Mouse (Mus musculus): ENCODE measurements at regions not wholly inside any gene's neighbourhood (a gene's known extent, or its start where the extent isn't known, plus 50 kb on each side); places are given as distances from the start of the nearest gene placed in this dataset.

DNA sequence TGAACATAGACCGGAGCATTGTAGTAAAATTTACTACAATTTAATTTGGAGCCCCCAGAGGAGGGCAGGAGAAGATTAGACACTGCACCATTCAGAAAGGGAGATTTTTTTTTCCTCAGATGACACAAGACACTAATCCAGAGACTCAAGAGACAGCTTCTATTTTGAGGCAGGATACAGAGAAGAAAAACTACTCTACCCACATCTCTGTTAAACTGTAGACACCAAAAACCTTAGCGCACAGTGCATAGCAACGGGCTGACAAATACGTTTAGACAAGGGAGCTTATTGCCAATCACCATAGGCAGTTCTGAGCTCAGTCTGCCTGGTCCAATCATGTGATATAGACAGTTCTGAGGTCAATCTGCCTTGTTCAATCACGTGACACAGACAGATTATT is 381.1 kb upstream of the Adgrl2 start:
- ATAC-seq (replicated peaks in 1 of 2; ENCODE audit: insufficient read depth in 1 of 2, low FRiP score in 2 of 2, low TSS enrichment in 1 of 2, low read depth in 1 of 2, poor library complexity in 2 of 2, severe bottlenecking in 2 of 2), result no peak

DNA sequence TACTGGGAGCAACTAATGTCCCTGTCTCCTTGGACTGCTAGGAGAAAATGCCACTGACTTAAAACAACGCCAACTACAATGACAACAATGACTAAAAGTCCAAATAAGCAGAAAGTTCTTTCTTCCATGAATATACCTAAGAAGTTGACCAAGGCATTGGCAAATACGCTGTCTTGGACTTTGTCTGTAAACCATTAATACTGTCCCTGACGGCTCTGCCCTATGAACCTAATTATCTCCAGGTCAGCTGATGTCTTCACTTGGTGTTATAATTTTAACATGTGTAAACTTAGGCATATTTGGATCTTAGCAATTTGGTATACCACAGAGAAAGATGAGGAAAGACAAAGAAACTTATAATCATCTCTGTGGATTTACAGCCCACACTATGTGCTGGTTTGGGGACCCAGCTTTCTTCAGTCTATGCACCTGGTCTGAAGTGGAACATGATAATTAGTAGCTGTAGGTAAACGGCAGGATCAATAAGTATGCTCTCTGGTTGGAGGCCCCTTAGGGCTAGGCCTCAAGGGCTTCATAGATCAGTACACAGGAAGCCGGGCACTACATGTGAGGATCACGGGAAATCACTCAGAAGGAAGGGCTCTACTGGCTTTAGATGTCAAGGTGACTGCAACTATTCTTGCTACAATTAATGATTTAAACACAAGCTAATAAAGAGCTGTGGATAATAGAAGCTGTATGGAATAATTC is 380.3 kb upstream of the Adgrl2 start:
- no peak for ATAC-seq (replicated peaks in 1 of 2; ENCODE audit: insufficient read depth in 1 of 2, low FRiP score in 2 of 2, low TSS enrichment in 1 of 2, low read depth in 1 of 2, poor library complexity in 2 of 2, severe bottlenecking in 2 of 2)

DNA sequence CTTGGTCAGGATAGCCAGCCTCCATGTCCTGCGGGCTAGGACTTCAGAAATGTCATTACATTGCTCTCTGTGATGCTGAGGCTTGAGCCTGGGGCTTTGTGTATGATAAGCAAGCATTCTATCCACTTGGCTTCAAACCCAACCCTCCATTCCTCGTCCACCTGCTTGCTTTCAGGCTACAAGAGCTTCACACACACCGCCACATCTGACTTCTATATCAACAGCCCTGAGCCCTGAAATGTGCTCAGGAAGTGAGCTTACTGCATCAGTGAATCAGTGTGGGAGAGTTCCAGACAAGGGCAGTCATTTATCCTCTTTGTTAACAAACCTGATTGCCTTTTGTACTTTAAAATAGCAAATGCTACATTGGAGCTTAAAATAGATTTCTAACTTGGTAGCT is 377.5 kb upstream of the Adgrl2 start:
- ATAC-seq (replicated peaks in 1 of 2; ENCODE audit: insufficient read depth in 1 of 2, low FRiP score in 2 of 2, low TSS enrichment in 1 of 2, low read depth in 1 of 2, poor library complexity in 2 of 2, severe bottlenecking in 2 of 2), result no peak

DNA sequence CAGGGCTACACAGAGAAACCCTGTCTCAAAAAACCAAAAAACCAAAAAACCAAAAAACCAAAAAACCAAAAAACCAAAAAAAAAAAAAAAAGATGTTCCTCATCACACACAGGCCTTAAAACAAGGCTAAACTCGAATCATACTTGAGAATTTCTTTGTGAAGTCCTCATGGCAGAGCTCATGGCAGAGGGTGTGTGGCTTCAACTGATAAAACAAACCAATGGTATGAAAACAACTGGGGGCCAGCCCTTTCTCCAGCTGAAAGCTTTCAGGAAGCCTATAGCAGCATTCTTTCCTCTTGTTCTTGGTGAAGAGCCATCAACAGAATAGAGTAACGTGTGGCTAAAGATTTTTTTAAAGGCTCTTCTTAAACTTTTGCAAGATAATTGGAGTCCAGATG is 369.8 kb upstream of the Adgrl2 start:
- no peak for ATAC-seq (replicated peaks in 1 of 2; ENCODE audit: insufficient read depth in 1 of 2, low FRiP score in 2 of 2, low TSS enrichment in 1 of 2, low read depth in 1 of 2, poor library complexity in 2 of 2, severe bottlenecking in 2 of 2)

DNA sequence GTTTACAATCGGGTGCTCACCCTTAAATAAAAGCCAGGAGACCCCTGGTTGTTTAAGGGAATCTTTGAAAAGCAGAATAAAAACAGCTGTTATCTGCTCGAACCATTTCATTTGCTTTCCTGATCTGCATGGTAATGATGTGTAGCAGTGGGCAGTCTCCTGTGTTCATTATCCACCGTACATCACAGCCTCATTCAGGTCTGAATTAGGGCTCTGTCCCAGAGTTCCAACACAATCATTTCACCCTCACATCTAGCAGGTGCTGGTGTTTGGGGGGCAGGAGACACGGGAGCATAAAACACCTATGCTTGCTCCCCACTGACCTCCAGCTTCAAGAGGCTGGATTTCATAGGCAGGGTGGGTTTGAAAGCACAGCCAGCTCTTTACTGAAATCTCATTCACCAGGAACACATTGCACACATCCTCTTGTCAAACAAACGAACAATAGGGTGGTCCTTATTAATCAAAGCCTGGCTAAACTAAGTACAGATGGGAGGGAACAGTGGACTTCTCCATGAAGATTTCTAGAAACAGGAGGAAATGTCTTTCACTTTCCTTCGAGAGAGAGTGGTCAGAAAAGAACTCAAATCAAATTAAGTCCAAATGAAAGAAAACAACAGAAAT is 368.3 kb upstream of the Adgrl2 start:
- ATAC-seq (replicated peaks in 1 of 2; ENCODE audit: insufficient read depth in 1 of 2, low FRiP score in 2 of 2, low TSS enrichment in 1 of 2, low read depth in 1 of 2, poor library complexity in 2 of 2, severe bottlenecking in 2 of 2), result no peak

DNA sequence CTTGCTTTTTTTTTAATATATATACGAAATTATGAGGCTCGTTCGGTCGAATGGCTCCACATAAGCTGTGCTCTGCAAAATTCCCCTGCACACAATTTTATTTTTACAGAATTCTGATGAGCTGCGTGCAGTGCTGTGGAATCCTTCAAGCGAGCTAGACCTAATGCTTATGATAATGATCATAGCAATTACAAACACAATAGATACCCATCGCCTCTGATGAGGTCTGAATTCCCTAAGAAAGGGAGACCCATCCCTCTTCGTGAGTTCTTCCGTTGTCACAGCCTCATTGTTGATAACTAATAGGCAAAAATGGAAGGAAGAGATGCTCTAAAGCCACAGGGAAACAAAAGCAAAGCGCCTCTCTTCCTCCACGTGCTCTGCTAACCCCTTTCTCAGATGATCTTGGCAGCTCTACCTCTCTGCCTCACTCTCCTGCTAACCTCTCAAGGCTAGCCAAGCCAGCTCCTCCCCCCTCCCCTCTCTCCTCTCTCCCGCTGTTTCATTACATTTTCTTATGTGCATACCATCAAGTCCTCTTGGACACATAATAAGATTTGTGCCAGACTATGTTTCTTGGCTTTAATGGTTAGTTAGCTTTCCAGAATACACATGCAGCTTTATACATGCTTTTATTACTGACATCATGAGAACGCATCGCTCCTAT is 367.7 kb upstream of the Adgrl2 start:
- ATAC-seq (replicated peaks in 1 of 2; ENCODE audit: insufficient read depth in 1 of 2, low FRiP score in 2 of 2, low TSS enrichment in 1 of 2, low read depth in 1 of 2, poor library complexity in 2 of 2, severe bottlenecking in 2 of 2), result no peak

DNA sequence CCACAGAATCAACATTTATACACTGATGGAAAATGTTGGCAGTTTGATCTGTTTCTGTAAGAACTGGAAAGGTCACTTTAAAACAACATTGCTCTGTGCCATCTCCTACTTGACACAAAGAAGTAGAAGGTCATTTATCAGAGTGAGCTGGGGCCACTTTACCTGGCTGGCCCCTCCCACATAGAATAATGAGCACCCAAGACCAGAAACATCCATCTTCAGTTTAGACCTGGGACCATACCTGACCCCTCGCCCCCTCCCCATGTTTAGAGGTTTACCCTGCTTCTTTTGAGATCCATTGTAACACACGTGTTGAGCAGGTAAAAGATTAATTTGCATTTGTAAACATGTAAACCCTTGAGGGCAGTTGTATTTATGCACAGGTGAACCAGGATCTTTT is 366.8 kb upstream of the Adgrl2 start:
- ATAC-seq (replicated peaks in 1 of 2; ENCODE audit: insufficient read depth in 1 of 2, low FRiP score in 2 of 2, low TSS enrichment in 1 of 2, low read depth in 1 of 2, poor library complexity in 2 of 2, severe bottlenecking in 2 of 2), result no peak

DNA sequence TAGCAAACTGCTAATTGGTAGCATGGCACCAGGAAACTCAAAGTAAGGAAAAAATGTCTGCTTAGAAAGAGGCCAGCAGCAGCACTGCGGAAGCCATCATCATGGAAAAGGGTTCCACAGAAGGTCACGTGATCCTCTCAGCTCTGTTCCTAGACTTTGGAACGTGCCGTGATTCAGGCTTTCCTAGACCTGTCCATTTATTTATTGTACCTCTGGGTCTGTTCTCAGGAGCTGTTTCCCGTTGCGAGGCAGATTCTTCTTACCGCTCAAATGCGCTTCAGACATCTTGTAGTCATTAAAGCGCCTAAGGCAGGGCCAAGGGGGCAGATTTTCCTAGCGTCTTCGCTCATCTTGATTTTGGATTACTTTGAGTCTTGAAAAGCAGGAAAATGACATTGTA is 365.0 kb upstream of the Adgrl2 start:
- ATAC-seq (replicated peaks in 1 of 2; ENCODE audit: insufficient read depth in 1 of 2, low FRiP score in 2 of 2, low TSS enrichment in 1 of 2, low read depth in 1 of 2, poor library complexity in 2 of 2, severe bottlenecking in 2 of 2), result no peak

DNA sequence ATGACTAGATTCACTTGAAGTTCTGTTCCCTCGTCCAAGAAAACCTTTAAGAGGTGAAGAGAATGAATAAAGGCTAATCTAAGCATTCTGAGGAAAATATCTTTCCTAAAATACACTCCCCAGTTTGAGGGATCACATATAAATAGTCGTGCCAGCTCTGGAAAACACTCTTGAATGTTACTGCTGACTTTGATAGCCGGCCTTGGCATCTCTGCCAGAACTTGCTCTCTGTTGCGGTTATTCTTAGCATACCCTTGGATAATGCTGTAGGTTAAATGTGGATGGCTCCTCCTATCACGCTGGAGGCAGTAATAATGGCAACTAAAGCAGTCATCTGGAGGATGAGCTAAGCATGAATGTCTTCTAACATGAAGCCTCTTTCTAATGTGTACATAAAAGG is 363.6 kb upstream of the Adgrl2 start:
- ATAC-seq (replicated peaks in 1 of 2; ENCODE audit: insufficient read depth in 1 of 2, low FRiP score in 2 of 2, low TSS enrichment in 1 of 2, low read depth in 1 of 2, poor library complexity in 2 of 2, severe bottlenecking in 2 of 2), result no peak

DNA sequence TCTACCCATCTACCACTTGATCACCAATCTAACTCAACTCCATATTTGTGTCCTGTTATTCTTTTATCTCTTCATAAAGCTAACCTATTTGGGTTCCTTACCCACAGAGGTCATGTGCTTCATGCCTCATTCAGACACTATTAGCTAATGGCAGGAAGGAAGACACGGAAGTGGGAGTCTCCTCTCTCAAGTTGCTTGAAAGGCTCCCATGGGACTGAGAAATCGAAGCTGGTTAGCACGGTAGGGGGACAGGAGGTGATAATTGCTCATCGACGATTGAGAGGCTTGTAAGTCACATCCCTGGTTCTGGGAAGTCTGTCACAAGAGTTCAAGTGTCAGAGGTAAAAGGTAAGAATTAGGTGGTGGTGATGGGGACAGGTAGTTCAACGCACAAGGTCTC is 362.2 kb upstream of the Adgrl2 start:
- ATAC-seq (replicated peaks in 1 of 2; ENCODE audit: insufficient read depth in 1 of 2, low FRiP score in 2 of 2, low TSS enrichment in 1 of 2, low read depth in 1 of 2, poor library complexity in 2 of 2, severe bottlenecking in 2 of 2), result no peak

DNA sequence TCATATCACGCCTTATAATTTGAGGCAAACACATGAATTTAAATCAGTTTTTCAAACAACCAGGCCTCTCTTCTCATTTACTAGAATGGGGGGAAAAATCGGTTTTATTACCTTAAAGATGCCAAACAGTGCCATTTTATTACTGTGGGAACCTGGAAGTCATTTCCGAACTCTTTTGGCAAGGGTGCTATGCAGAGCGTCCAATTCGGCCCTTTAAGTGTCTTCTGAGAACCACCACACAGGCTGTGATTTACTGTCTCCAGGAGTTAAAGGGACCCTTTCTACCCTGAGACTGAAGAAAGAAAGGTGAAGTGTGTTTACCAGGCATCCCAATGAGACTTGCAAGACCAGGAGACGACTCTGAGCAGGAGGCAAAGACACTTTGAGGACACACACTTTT is 359.4 kb upstream of the Adgrl2 start:
- no peak for ATAC-seq (replicated peaks in 1 of 2; ENCODE audit: insufficient read depth in 1 of 2, low FRiP score in 2 of 2, low TSS enrichment in 1 of 2, low read depth in 1 of 2, poor library complexity in 2 of 2, severe bottlenecking in 2 of 2)

DNA sequence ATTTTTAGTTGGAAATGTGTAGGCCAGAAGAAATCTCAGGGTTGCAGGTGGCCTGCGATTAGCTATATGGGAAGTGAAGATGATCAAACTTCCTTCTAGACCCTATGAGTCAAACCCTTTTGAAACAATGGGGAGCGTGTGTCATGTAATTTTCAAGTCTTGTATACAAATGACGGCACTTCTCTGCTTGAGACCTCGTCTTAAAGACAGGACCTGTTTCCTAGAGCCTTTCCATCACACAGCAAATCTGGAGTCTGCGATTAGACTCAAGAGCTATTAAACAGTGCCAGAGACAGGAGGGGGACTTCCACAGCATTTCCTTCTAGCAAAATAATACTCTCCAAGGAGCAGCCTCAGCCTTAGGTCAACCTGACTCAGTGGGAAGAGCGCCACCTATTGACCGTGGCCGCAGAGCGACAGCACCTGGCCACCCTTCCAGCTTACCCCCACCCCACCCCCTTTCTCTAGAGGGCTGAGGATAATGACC is 358.9 kb upstream of the Adgrl2 start:
- ATAC-seq (replicated peaks in 1 of 2; ENCODE audit: insufficient read depth in 1 of 2, low FRiP score in 2 of 2, low TSS enrichment in 1 of 2, low read depth in 1 of 2, poor library complexity in 2 of 2, severe bottlenecking in 2 of 2), result peak; percentile 90 to 92

DNA sequence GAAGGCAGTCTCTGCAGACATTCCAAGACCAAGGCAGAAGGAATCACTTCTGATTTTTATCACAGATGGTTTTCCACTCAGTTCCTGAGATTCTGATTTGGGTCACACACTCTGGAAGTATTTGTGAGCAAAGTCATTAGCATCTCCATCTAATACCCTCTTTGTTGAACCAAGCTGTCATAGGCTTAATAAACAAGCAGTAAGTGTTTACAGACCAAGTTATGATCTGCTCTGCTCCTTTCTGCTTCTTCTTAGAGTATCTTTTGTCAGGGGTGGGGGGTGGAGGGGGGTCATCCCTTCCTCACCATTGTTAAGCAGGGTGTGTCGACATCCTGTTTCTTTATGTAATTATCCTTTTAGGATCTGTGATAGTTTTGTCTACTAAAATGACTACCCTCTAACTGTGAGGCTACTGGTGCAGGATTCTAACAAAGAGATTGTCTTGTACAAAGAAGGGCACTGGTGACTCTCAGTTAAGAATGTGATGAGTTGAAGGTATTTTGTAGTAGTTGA is 358.2 kb upstream of the Adgrl2 start:
- ATAC-seq (replicated peaks in 1 of 2; ENCODE audit: insufficient read depth in 1 of 2, low FRiP score in 2 of 2, low TSS enrichment in 1 of 2, low read depth in 1 of 2, poor library complexity in 2 of 2, severe bottlenecking in 2 of 2), result no peak

DNA sequence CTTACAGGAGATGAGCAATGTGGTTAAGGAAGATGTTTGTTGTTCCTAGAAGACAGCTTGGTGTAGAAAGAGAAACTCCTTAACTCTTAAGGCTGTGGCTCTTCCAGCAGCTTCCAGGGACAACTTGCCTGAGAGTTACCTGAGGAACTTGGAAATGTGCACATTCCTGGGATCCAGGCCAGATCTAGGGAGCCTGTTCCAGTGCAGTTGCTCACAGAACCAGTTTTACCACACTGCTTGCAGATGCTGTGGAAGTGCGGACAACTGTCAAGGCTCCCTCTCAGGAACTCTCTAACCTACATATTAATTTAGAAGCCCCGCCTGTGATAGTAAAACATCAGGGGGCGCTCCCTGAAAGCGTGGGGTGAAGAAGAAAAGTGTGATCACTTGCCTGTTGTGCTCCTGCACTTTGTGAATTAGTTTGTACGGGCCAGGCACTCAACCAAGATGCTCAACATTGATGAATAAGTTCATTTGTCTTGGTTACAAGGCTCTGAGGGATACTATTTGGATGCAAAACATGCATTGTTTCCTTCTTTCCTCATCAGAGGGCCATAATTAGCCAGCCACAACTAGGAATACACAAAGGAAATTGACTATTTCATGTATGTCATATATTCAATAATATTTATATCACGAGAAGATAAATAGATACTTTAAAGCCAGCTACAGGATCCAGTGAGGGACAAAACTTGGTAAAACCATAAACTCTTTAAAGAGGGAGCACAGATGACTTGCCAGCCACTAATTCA is 357.1 kb upstream of the Adgrl2 start:
- no peak for ATAC-seq (replicated peaks in 1 of 2; ENCODE audit: insufficient read depth in 1 of 2, low FRiP score in 2 of 2, low TSS enrichment in 1 of 2, low read depth in 1 of 2, poor library complexity in 2 of 2, severe bottlenecking in 2 of 2)

DNA sequence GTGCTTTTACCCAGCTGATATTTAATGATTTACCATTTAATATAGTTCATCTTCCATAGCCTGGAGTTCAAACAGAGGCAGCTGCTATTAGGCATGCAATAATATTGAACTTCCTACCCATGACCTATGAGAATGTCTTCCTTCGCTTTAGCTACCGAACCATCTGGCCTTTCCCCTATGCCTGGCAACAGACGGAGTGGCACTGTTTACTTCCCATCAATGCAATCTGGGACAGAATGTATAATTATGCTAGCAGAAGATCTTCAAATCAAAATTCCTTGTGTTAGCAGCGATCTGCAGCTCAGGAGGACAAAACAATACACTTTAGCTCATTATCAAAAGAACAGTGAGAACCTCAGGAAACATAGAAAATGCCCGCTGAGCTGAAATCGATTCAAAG is 352.2 kb upstream of the Adgrl2 start:
- ATAC-seq (replicated peaks in 1 of 2; ENCODE audit: insufficient read depth in 1 of 2, low FRiP score in 2 of 2, low TSS enrichment in 1 of 2, low read depth in 1 of 2, poor library complexity in 2 of 2, severe bottlenecking in 2 of 2), result no peak

DNA sequence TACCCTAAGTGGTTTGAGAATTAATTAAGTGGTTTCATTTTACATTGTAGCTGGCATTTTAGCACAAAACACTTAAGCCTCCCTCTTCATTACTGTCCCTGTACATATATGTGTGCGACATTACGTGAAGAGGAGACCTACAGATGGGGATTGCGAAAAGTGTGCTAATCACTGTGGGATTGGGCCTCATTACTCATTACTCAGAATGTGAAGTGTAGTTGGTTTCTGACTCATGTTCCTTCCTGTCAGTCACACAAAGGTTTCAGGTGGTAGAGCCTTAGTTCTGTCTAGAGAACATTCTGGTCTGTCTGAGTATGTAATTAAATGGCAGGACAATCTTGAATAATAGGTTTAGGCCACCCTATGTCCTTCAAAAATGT is 349.0 kb upstream of the Adgrl2 start:
- ATAC-seq (replicated peaks in 1 of 2; ENCODE audit: insufficient read depth in 1 of 2, low FRiP score in 2 of 2, low TSS enrichment in 1 of 2, low read depth in 1 of 2, poor library complexity in 2 of 2, severe bottlenecking in 2 of 2), result peak in 1 of 2 experiments; percentile 25; a peak in 2 of 4 replicates

DNA sequence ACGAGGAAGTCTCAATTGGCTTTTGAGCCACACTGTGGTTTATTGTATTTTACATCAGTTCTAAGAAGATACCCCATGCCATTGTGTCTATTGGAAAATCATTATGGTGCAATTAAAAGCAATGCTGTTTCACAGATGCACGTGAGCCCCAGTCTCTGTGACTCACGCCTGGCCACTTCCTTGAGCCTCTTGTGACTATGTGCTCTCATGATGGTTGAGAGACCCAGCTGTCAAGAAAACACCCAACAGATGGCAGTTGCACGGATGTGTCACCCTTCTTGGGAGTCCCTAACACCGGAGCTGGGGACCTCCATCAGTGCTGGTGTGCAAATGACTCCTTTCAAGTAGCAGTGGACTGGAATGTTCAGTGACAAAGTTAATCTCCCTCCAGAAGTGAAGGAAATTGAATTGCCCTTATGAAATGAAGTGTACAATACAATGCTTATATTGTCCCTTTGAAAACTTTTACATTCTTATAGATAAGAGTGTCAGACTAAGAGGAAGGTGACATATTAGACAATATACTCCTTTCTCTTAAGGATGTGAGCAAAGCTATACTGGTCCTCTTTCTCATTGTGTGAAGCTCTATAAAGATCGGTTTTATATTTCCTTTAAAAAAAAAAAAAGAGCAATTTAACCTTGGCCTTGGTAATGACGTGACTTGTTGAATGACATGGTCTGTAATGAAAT is 348.5 kb upstream of the Adgrl2 start:
- peak in 1 of 2 experiments; percentile 36; a peak in 1 of 4 replicates for ATAC-seq (replicated peaks in 1 of 2; ENCODE audit: insufficient read depth in 1 of 2, low FRiP score in 2 of 2, low TSS enrichment in 1 of 2, low read depth in 1 of 2, poor library complexity in 2 of 2, severe bottlenecking in 2 of 2)

Measured in hematopoietic stem cell, adult 5-6 weeks (primary cell).